ENCODE assay signal across 8 mouse cellular contexts in the genomic region with DNA sequence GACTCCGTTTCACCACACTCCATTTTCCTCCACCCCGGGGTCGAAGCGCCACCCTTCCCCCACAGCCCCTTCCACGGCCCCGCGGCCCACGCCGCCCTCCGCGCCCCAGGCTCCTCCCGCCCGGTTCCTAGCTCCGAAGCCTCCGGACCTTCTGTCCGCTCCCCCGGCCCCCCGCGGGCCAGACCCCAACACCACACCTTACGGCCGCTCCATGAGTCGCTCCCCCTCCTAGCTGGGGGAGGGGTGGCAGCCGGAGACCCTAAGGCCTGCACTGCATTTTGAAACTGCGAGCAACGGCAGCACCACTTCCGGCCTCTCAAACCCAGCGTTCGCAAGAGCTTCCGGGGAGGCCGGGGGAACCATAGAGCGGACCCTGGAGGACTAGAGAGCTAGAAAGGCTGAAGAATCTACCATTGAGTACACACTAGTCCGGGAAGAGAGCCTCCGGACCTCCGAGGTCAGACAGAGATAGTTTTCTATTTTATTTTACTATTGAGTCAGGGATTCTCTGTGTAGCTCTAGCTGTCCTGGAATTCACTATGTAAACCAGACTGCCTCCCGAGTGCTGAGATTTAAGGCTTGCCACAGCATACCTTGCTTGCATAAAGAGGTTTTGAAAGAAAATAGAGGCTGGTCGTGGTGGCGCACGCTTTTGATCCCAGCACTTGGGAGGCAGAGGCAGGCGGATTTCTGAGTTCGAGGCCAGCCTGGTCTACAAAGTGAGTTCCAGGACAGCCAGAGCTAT. TPM values are rescaled to one million over a fixed set of nuclear protein-coding genes. Genes with fewer than 3 reads are reported as not detected.
DNase-seq lines count a peak whose midpoint lies in the region; ATAC-seq lines count a peak whose summit lies in the region.

No protein-coding gene starts in this region.

- ATAC-seq in common myeloid progenitor, adult 5-6 weeks (replicated peaks; ENCODE audit: low read depth, poor library complexity, severe bottlenecking): peak; percentile 99

- no peaks in the 10 kb centered on the region for H3K9me3 ChIP-seq in megakaryocyte, embryonic 14.5 days

- peak; percentile 98 for DNase-seq in ZHBTc4 (ENCODE audit: low read depth, low spot score)
- DNase-seq in gastrocnemius, adult 8-10 months (ENCODE audit: low spot score in 2 of 2): peak; percentile 80 to 84
- peak; percentile 86 for DNase-seq in hindlimb bud, embryonic 11.5 days (ENCODE audit: extremely low spot score, low read depth, low spot score)
- peak; percentile 56 to 83 for DNase-seq in left cerebral cortex, adult 8-10 months (ENCODE audit: low spot score in 2 of 2)
- peak; percentile 94 to 95 for DNase-seq in right cerebral cortex, postnatal 10 days (ENCODE audit: low spot score in 2 of 2)
- peak; percentile 72 for DNase-seq in urinary bladder, postnatal 25 days (ENCODE audit: low spot score)

- no peaks in the 10 kb centered on the region for H3K27me3 ChIP-seq in megakaryocyte, embryonic 14.5 days (replicated peaks)

- peaks cover 49% of the 10 kb centered on the region for H3K4me1 ChIP-seq in megakaryocyte, embryonic 14.5 days

- peaks cover 11% of the 10 kb centered on the region for H3K36me3 ChIP-seq in megakaryocyte, embryonic 14.5 days (replicated peaks; ENCODE audit: low read length)

- peak overlapping the region; percentile 95 for H3K4me3 ChIP-seq in megakaryocyte, embryonic 14.5 days (replicated peaks)

RNA-seq across cellular contexts. Expression of a gene that starts 5.1 kb away (rescaled TPM):
- 104 and 113 TPM in 2 replicates for total RNA-seq in common myeloid progenitor, adult 5-6 weeks (2017)
- total RNA-seq in gastrocnemius, adult 8-10 months (2022): 10 to 100 TPM; 18.7 to 25.6 (median 21.5) TPM
- total RNA-seq in left cerebral cortex, adult 8-10 months (2022): 10 to 100 TPM; 78.7 to 86.6 (median 81.7) TPM
- polyA plus RNA-seq in megakaryocyte, embryonic 14.5 days (2012; ENCODE audit: insufficient read depth, low replicate concordance): 7.3 TPM in 1 of 2 replicates, not detected in the other

RNA-seq across cellular contexts. Expression of a gene that starts 20.2 kb away (rescaled TPM):
- 1.5 and 2.6 TPM in 2 replicates for total RNA-seq in common myeloid progenitor, adult 5-6 weeks (2017)
- 10 to 100 TPM in 3 of 4 experiments, 1 to 10 TPM in 1; 9.2 to 12.8 (median 11.0) TPM for total RNA-seq in gastrocnemius, adult 8-10 months (2022)
- 10 to 100 TPM; 19.4 to 22.5 (median 21.3) TPM for total RNA-seq in left cerebral cortex, adult 8-10 months (2022)
- polyA plus RNA-seq in megakaryocyte, embryonic 14.5 days (2012; ENCODE audit: insufficient read depth, low replicate concordance): 0.56 and 0.73 TPM in 2 replicates

Comparison
In these comparisons a context has a peak if more than half of its experiments do, and no peak if none do; other contexts are left out.
1. Peak in every context shown above with its lines: DNase-seq, ATAC-seq and H3K4me3 ChIP-seq.